Mouse (Mus musculus): ENCODE data around the gene Fchsd2. TPM values are rescaled to one million over a fixed set of nuclear protein-coding genes. Genes with fewer than 3 reads are reported as not detected.

Gene Fchsd2
- polyA plus RNA-seq, 1 experiment from 2014 or later: 24.9 TPM

DNA sequence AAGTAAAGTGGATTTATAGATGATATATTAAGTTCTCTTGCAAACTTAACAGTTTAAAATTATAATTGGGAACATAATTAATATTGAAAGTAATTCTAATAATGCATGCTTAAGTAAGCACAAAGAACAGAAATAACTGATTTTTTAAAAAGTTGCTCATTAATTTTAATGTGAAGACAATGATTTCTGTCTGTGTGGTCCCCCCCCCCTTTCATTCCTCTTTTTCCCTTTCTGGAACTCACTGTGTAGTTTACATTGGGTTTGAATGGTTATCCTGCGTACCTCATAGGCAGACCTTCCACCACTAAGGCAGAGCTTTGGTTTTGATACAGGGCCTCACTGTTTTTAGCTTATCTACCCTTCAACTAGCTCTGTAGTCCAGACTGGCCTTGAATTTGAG lies 70.1 kb downstream of the Fchsd2 start:
- ATAC-seq (ENCODE audit: insufficient number of reproducible peaks, insufficient read depth, low FRiP score, low TSS enrichment, low read depth): no peak
- H3K27ac ChIP-seq: no peak overlapping the region
- H3K4me3 ChIP-seq: no peak overlapping the region
- WGBS: 97% methylated on average over 1 of the region's 1 CpGs
- H3K27me3 ChIP-seq: no peaks in the 10 kb centered on the region
- H3K36me3 ChIP-seq: no peaks in the 10 kb centered on the region
- H3K9ac ChIP-seq: no peak overlapping the region
- H3K9me3 ChIP-seq: no peaks in the 10 kb centered on the region
- H3K4me1 ChIP-seq: 0 out of 2 replicates have a peak, but pooled peaks cover 1% of the 10 kb centered on the region
- H3K4me2 ChIP-seq: no peak overlapping the region

DNA sequence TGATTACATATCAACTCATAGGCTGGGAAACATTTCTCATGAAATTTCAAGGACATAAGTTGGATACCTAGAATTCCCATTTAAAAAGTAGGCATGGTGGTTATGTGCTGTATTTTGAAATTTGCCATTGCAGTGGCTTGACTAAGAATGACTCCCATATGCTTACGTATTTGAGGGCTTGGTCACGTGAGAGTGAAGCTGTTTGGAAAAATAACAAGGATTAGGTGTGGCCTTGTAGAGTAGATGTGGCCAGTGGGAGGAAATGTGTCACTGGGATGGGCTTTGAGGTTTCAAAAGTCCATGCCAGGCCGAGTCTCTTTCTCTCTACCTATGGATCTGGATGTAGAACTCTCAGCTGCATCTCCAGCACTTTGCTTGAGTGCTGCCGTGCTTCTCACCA lies 71.2 kb downstream of the Fchsd2 start:
- WGBS: 83% methylated on average over 4 of the region's 4 CpGs
- no peaks in the 10 kb centered on the region for H3K27me3 ChIP-seq
- no peak overlapping the region for H3K4me3 ChIP-seq
- H3K9ac ChIP-seq: no peak overlapping the region
- ATAC-seq (ENCODE audit: insufficient number of reproducible peaks, insufficient read depth, low FRiP score, low TSS enrichment, low read depth): no peak
- no peaks in the 10 kb centered on the region for H3K36me3 ChIP-seq
- no peak overlapping the region for H3K27ac ChIP-seq
- H3K4me1 ChIP-seq: no peaks in the 10 kb centered on the region
- no peak overlapping the region for H3K4me2 ChIP-seq
- no peaks in the 10 kb centered on the region for H3K9me3 ChIP-seq

DNA sequence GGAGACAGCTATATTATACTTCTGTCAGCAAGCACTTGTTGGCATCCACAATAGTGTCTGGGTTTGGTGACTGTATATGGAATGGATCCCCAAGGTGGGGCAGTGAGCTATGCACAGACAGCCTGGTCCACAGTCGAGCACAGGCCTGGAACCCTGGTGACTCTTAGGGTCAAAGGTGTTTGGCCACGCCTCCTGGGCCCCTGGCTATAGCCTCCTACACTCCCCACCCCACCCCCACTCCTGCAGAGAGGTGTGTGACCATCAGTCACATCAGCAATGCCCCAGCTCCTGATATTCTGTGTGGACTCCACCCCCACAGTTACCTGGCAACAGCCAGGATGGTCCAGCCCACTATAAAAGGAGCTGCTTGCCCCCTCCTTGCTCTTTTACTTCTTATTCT lies 73.9 kb downstream of the Fchsd2 start:
- H3K9ac ChIP-seq: no peak overlapping the region
- no peaks in the 10 kb centered on the region for H3K27me3 ChIP-seq
- H3K4me3 ChIP-seq: no peak overlapping the region
- H3K9me3 ChIP-seq: no peaks in the 10 kb centered on the region
- no peak overlapping the region for H3K27ac ChIP-seq
- no peaks in the 10 kb centered on the region for H3K4me1 ChIP-seq
- ATAC-seq (ENCODE audit: insufficient number of reproducible peaks, insufficient read depth, low FRiP score, low TSS enrichment, low read depth): no peak
- WGBS: 50% methylated on average over 2 of the region's 2 CpGs
- H3K4me2 ChIP-seq: no peak overlapping the region
- no peaks in the 10 kb centered on the region for H3K36me3 ChIP-seq

DNA sequence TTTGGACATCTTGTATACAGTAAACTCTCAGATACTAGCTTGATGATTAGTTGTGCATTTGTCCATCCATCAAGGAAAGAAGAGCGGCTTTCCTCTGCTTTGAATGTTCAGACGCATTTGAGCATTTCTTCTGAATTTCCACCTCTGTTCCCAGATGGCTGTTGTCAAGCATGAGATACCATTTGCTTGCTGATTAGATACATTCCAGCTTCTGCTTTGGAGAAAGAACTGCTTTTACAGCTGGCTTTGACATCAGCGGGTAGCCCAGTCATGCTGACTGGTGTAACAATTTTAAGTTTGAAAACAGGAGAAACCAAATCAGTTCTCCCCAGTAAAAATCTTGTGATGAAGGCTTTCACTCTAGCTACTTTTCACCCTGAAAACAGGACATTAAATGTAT lies 77.8 kb downstream of the Fchsd2 start:
- ATAC-seq (ENCODE audit: insufficient number of reproducible peaks, insufficient read depth, low FRiP score, low TSS enrichment, low read depth): no peak
- no peaks in the 10 kb centered on the region for H3K36me3 ChIP-seq
- no peak overlapping the region for H3K27ac ChIP-seq
- no peak overlapping the region for H3K9ac ChIP-seq
- no peaks in the 10 kb centered on the region for H3K9me3 ChIP-seq
- H3K4me2 ChIP-seq: no peak overlapping the region
- no peaks in the 10 kb centered on the region for H3K4me1 ChIP-seq
- H3K4me3 ChIP-seq: no peak overlapping the region
- H3K27me3 ChIP-seq: no peaks in the 10 kb centered on the region
- whole genome bisulfite sequencing: 49% methylated on average over 3 of the region's 3 CpGs

DNA sequence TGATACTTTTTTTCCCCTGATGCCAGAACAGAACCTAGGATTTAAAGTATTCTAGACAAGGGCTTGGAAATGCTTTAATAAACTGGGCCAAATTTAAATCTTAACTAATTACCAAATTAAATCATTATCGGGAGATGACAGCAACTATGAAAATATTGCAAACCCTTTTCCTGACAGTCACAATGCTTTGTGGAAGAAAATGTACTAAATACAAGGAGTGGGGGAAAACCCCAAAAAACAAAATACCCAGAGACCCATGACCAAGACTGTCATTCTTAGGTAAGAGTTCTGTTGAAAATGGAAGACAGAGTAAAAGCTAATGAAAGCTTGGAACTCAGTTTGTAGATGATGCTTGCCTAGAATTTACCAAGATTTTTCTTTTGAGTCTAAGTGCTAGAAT lies 78.3 kb downstream of the Fchsd2 start:
- Histone ChIP-seq H3K36me3 (no peaks in the 10 kb centered on the region), H3K27ac (no peak overlapping the region), H3K27me3 (no peaks in the 10 kb centered on the region), H3K4me2 (no peak overlapping the region), H3K4me3 (no peak overlapping the region), H3K9me3 (no peaks in the 10 kb centered on the region), H3K4me1 (no peaks in the 10 kb centered on the region), H3K9ac (no peak overlapping the region)
- ATAC-seq (ENCODE audit: insufficient number of reproducible peaks, insufficient read depth, low FRiP score, low TSS enrichment, low read depth): no peak
- 91% methylated on average over 1 of the region's 1 CpGs for WGBS

DNA sequence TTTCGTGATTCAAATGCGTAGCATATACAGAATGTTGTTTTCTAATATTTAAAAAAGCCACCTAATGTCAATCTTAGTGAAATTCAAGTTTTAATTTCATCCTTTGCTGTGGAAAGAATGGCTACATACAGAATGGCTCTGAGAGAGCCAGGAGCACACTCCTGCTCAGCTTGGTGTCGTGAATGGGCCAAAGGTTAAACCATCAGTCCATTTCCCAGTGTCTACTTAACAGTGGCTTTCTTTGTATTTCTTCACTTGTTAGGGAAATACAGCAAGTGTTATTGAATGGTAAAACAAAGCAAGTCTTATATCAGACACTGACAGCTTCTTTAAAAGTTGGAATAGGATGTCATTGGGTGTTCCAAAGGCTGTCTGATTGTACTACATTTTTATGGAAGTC lies 80.7 kb downstream of the Fchsd2 start:
- H3K4me1 ChIP-seq: no peaks in the 10 kb centered on the region
- no peak overlapping the region for H3K9ac ChIP-seq
- no peaks in the 10 kb centered on the region for H3K9me3 ChIP-seq
- no peak for ATAC-seq (ENCODE audit: insufficient number of reproducible peaks, insufficient read depth, low FRiP score, low TSS enrichment, low read depth)
- no peak overlapping the region for H3K4me3 ChIP-seq
- WGBS: 77% methylated on average over 3 of the region's 3 CpGs
- no peaks in the 10 kb centered on the region for H3K36me3 ChIP-seq
- H3K27ac ChIP-seq: no peak overlapping the region
- H3K27me3 ChIP-seq: no peaks in the 10 kb centered on the region
- no peak overlapping the region for H3K4me2 ChIP-seq

DNA sequence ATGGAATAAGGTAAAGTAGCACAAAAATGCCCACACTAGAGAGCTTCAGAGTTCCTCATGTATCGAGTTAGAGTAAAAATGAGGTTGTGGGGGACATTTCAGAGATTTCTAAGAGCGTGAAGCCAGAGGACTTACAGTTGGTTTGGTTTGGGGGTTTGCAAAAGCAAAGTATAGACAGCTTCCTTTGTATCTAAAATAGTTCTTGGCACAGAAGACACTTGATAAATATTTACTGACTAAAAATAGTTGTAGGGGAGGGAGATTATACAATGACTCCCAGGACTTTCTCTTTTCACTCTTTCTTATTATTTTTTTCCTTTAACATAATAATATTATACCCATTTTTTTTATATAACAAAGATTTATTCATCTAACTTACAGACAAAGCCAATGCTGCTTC lies 86.1 kb downstream of the Fchsd2 start:
- H3K36me3 ChIP-seq: no peaks in the 10 kb centered on the region

DNA sequence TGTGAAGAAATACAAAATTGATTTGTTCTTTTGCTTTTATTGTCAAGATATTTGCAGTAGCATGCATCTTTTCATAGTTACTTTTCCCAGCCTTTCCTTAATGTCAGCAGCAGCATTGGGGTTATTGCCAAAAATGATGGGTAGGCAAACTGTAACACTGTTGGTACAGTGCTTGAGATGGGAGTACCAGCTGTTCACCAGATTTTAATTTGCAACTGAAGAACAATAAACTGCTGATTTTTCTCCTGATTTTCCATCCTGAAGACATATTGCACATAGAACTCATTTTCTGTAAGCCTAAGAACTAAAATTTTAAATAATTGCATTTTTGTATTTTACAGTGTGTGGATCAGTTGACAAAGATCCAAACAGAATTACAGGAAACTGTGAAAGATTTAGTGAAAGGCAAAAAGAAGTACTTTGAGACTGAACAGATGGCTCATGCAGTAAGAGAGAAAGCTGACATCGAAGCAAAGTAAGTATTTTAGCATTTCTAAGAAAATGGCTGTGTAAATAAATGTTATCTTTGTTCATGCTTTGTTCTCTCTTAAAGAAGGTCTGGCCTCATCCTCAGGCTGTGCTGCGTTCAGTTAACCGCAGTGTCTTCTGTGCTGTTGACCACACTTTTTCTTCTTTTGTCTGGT lies 98.8 kb downstream of the Fchsd2 start:
- WGBS: 89% methylated on average over 3 of the region's 3 CpGs
- Histone ChIP-seq H3K4me1 (no peaks in the 10 kb centered on the region), H3K27me3 (no peaks in the 10 kb centered on the region), H3K9me3 (no peaks in the 10 kb centered on the region), H3K9ac (no peak overlapping the region), H3K4me3 (no peak overlapping the region), H3K4me2 (no peak overlapping the region), H3K36me3 (peaks cover 17% of the 10 kb centered on the region), H3K27ac (no peak overlapping the region)
- no peak for ATAC-seq (ENCODE audit: insufficient number of reproducible peaks, insufficient read depth, low FRiP score, low TSS enrichment, low read depth)

More for the DNA sequence above, 86.1 kb downstream of the Fchsd2 start:
- no peak overlapping the region for H3K27ac ChIP-seq
- H3K4me1 ChIP-seq: no peaks in the 10 kb centered on the region
- WGBS: 85% methylated on average over 2 of the region's 2 CpGs
- no peaks in the 10 kb centered on the region for H3K27me3 ChIP-seq
- H3K4me2 ChIP-seq: no peak overlapping the region
- ATAC-seq (ENCODE audit: insufficient number of reproducible peaks, insufficient read depth, low FRiP score, low TSS enrichment, low read depth): no peak
- H3K9ac ChIP-seq: no peak overlapping the region
- no peaks in the 10 kb centered on the region for H3K9me3 ChIP-seq
- H3K4me3 ChIP-seq: no peak overlapping the region

DNA sequence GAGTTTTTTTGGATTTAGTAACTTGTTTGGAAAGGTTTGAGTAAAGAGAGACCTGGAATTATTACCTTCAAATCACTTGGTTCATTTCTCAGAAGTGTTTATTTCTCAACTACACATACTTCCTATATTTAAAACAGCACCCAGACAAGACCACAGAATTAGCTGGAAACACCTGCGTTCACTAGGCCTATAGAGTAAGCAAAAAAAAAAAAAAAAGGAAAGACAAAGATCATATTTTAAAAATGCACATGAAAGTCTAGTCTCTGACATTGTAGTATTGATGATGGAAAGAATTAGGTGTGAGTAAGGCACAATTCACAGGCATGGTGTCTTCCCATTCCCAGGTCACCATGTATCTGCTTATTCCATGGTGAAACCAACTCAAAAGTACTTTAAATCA lies 118.2 kb downstream of the Fchsd2 start:
- Histone ChIP-seq H3K4me2 (no peak overlapping the region), H3K9ac (no peak overlapping the region), H3K9me3 (no peaks in the 10 kb centered on the region), H3K27ac (no peak overlapping the region), H3K36me3 (peaks cover 5% of the 10 kb centered on the region; the same call in 1 of the 2 replicates), H3K4me3 (no peak overlapping the region), H3K27me3 (no peaks in the 10 kb centered on the region), H3K4me1 (no peaks in the 10 kb centered on the region)
- 94% methylated on average over 1 of the region's 1 CpGs for WGBS
- ATAC-seq (ENCODE audit: insufficient number of reproducible peaks, insufficient read depth, low FRiP score, low TSS enrichment, low read depth): no peak

DNA sequence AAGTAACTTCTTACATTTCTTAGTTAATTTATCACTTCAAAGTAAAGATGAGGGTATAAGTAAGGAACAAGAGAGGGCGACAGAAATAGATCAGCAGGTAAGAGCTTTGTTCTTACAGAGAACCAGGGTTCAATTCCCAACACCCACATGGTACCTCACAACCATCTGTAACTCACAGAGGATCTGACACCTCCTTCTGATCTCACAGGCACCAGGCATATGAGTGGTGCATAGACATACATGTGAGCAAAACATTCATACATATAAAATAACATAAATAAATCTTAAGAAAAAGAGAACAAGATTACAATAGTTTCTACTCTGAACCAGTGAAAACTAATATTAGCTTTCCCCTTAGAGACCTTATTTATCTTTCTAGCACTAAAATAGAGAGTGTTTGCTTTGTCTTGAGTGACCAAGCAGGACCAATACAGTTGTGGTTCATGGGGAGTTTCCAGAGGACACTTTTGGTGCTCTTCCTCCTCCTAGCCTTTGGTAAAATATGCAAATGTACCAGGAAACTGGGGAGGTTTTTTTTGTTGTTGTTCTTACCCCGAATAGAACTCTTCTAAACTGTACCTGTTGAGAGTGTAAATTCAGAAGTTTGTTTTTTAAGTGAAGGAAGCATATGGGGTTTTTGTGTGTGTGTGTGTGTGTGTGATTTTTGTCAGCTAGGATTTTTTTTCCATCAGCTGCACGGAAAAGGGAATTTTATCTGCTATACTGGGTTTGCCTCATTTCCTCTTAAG lies 121.0 kb downstream of the Fchsd2 start:
- H3K27me3 ChIP-seq: no peaks in the 10 kb centered on the region
- no peak for ATAC-seq (ENCODE audit: insufficient number of reproducible peaks, insufficient read depth, low FRiP score, low TSS enrichment, low read depth)
- no peak overlapping the region for H3K9ac ChIP-seq
- 76% methylated on average over 3 of the region's 3 CpGs for WGBS
- no peak overlapping the region for H3K27ac ChIP-seq
- peaks cover 5% of the 10 kb centered on the region; the same call in 1 of the 2 replicates for H3K36me3 ChIP-seq
- H3K9me3 ChIP-seq: no peaks in the 10 kb centered on the region
- no peak overlapping the region for H3K4me3 ChIP-seq
- no peak overlapping the region for H3K4me2 ChIP-seq
- no peaks in the 10 kb centered on the region for H3K4me1 ChIP-seq

DNA sequence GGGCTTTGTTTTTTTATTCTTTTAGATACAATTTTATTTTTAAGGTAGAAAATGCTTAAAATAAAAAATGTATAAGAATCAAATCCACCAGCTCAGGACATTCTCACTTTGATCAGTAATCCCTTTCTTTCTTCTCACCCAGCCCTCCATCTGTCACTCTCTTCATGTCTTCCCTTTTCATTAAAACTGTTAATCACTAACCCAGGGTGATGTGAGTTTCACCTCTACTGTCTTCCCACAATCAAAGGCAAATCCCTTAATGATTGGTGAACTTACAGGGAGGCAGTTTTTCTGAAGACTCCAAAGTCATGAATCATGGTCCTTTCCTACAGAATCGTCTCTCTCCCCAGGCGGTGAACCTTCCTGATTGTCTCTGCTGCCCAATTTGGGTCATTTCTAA lies 124.1 kb downstream of the Fchsd2 start:
- Histone ChIP-seq H3K9me3 (no peaks in the 10 kb centered on the region), H3K4me2 (no peak overlapping the region), H3K4me1 (no peaks in the 10 kb centered on the region), H3K27ac (no peak overlapping the region), H3K4me3 (no peak overlapping the region), H3K36me3 (peaks cover 5% of the 10 kb centered on the region; the same call in 1 of the 2 replicates), H3K9ac (no peak overlapping the region), H3K27me3 (no peaks in the 10 kb centered on the region)
- WGBS: 82% methylated on average over 2 of the region's 2 CpGs
- no peak for ATAC-seq (ENCODE audit: insufficient number of reproducible peaks, insufficient read depth, low FRiP score, low TSS enrichment, low read depth)

DNA sequence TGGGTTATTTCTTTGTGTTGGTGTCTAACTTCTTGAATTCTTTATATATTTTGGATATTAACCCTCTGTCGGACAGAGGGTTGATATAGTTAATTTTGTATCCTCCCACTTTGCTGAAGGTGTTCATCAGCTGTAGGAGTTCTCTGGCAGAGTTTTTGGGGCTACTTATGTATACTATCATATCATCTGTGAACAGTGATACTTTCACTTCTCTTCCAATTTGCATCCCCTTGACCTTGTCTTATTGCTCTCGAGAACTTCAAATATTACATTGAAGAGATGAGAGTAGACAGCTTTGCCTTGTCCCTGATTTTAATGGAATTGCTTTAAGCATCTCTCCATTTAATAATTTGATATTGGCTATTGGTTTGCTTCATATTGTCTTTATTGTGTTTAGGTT lies 130.8 kb downstream of the Fchsd2 start:
- no peaks in the 10 kb centered on the region for H3K4me1 ChIP-seq
- H3K9ac ChIP-seq: no peak overlapping the region
- H3K27ac ChIP-seq: no peak overlapping the region
- no peaks in the 10 kb centered on the region for H3K36me3 ChIP-seq
- WGBS: 94% methylated on average over 2 of the region's 2 CpGs
- no peaks in the 10 kb centered on the region for H3K27me3 ChIP-seq
- ATAC-seq (ENCODE audit: insufficient number of reproducible peaks, insufficient read depth, low FRiP score, low TSS enrichment, low read depth): no peak
- no peak overlapping the region for H3K4me2 ChIP-seq
- no peak overlapping the region for H3K4me3 ChIP-seq
- H3K9me3 ChIP-seq: no peaks in the 10 kb centered on the region

Data from embryonic facial prominence, embryonic 13.5 days (tissue).